Mouse (Mus musculus) neural tube, embryonic 12.5 days (tissue): Measurements from ENCODE around the gene Sdhaf1. TPM values are rescaled to one million over a fixed set of nuclear protein-coding genes. Genes with fewer than 3 reads are reported as not detected.

Experiments
- ATAC-seq: fragments of 200-750 bp; cut with Nextera tagmentation; 2 replicates; pipeline ENCODE4 v1.8.0; 2017; ENCODE audit warnings: low read depth, mild to moderate bottlenecking, moderate TSS enrichment, moderate library complexity; ENCODE audit not compliant: low FRiP score
- H3K27ac ChIP-seq: fragments of 300-500 bp; sonication (generic); 2 replicates; pipeline ENCODE4 v1.5.1; 2016
- H3K27me3 ChIP-seq: fragments of 300-500 bp; sonication (generic); replicated peaks from 2 replicates; pipeline ENCODE4 v1.6.1; 2016; ENCODE audit warnings: mild to moderate bottlenecking
- H3K36me3 ChIP-seq: fragments of 300-500 bp; sonication (generic); 2 replicates; pipeline ENCODE4 v1.6.1; 2016; ENCODE audit warnings: mild to moderate bottlenecking
- H3K4me1 ChIP-seq: fragments of 300-500 bp; sonication (generic); 2 replicates; pipeline ENCODE4 v1.6.1; 2016
- H3K4me2 ChIP-seq: fragments of 300-500 bp; sonication (generic); replicated peaks from 2 replicates; pipeline ENCODE4 v1.6.1; 2016; ENCODE audit warnings: mild to moderate bottlenecking
- H3K4me3 ChIP-seq: fragments of 300-500 bp; sonication (generic); 2 replicates; pipeline ENCODE4 v1.5.1; 2016
- H3K9ac ChIP-seq: fragments of 300-500 bp; sonication (generic); 2 replicates; pipeline ENCODE4 v1.6.1; 2016; ENCODE audit warnings: mild to moderate bottlenecking
- H3K9me3 ChIP-seq: fragments of 300-500 bp; sonication (generic); 2 replicates; pipeline ENCODE4 v1.6.1; 2016; ENCODE audit warnings: mild to moderate bottlenecking
- WGBS: fragments of 180-500 bp; shearing (Covaris S2); methylation state at CpG from one replicate; pipeline ENCODE4 v1.1.7; 2016; 5-methylcytosine and 5-hydroxymethylcytosine counted together
- polyA plus RNA-seq: library from polyadenylated mRNA; unstranded; fragments of >200 nt; fragmentation: Nextera tagmentation; extraction: Ambion mirVana; gene quantifications from 2 replicates; pipeline ENCODE4 v1.2.1, GENCODE M21; 2016

Sdhaf1 gene
- polyA plus RNA-seq, 1 experiment from 2014 or later, result 25.9 TPM

GRCm38 (mm10) chr7:30288046-30288445 is 35.6 kb downstream of the Sdhaf1 start:
- Histone ChIP-seq H3K4me2 (no peak overlapping the region), H3K4me3 (no peak overlapping the region), H3K27ac (no peak overlapping the region), H3K9ac (no peak overlapping the region), H3K36me3 (no peaks in the 10 kb centered on the region), H3K4me1 (peaks cover 18% of the 10 kb centered on the region), H3K27me3 (no peaks in the 10 kb centered on the region), H3K9me3 (no peaks in the 10 kb centered on the region)
- ATAC-seq, result no peak
- 78% methylated on average over 6 of the region's 6 CpGs for WGBS

- no peak for ATAC-seq
- Histone ChIP-seq H3K9ac (no peak overlapping the region), H3K4me1 (peaks cover 8% of the 10 kb centered on the region), H3K27ac (no peak overlapping the region), H3K4me2 (no peak overlapping the region), H3K9me3 (no peaks in the 10 kb centered on the region), H3K4me3 (no peak overlapping the region), H3K36me3 (no peaks in the 10 kb centered on the region), H3K27me3 (no peaks in the 10 kb centered on the region)
- 64% methylated on average over 8 of the region's 8 CpGs for WGBS
Observed at GRCm38 (mm10) chr7:30286701-30287410, 36.8 kb downstream of the Sdhaf1 start.

- Histone ChIP-seq H3K27ac (no peak overlapping the region), H3K36me3 (no peaks in the 10 kb centered on the region), H3K9me3 (no peaks in the 10 kb centered on the region), H3K9ac (no peak overlapping the region), H3K4me2 (no peak overlapping the region), H3K4me3 (no peak overlapping the region), H3K27me3 (no peaks in the 10 kb centered on the region), H3K4me1 (peaks cover 6% of the 10 kb centered on the region; the same call in 1 of the 2 replicates)
- ATAC-seq, result no peak
- 81% methylated on average over 7 of the region's 7 CpGs for WGBS
Observed at GRCm38 (mm10) chr7:30282740-30283139, 41.0 kb downstream of the Sdhaf1 start.

- 85% methylated on average over 4 of the region's 4 CpGs for WGBS
- H3K36me3 ChIP-seq, result no peaks in the 10 kb centered on the region; the same call in 1 of the 2 replicates
- peak overlapping the region; percentile 92 for H3K4me2 ChIP-seq
- H3K27me3 ChIP-seq, result no peaks in the 10 kb centered on the region
- H3K9me3 ChIP-seq, result no peaks in the 10 kb centered on the region
- no peak for ATAC-seq
- no peak overlapping the region for H3K4me3 ChIP-seq
- no peak overlapping the region for H3K9ac ChIP-seq
- no peak overlapping the region for H3K27ac ChIP-seq
- peaks cover 6% of the 10 kb centered on the region; the same call in 1 of the 2 replicates for H3K4me1 ChIP-seq
Observed at GRCm38 (mm10) chr7:30281522-30281921, 42.2 kb downstream of the Sdhaf1 start.

- Histone ChIP-seq H3K9ac (peak overlapping the region; percentile 51), H3K4me2 (peak overlapping the region; percentile 92), H3K36me3 (no peaks in the 10 kb centered on the region; the same call in 1 of the 2 replicates), H3K9me3 (no peaks in the 10 kb centered on the region), H3K4me1 (peaks cover 6% of the 10 kb centered on the region; the same call in 1 of the 2 replicates), H3K27me3 (no peaks in the 10 kb centered on the region), H3K27ac (peak overlapping the region; percentile 85), H3K4me3 (peak overlapping the region; percentile 66)
- WGBS, result under 1% methylated on average over 20 of the region's 20 CpGs
- peak; percentile 91 for ATAC-seq
Observed at GRCm38 (mm10) chr7:30280670-30281138, 43.0 kb downstream of the Sdhaf1 start.

GRCm38 (mm10) chr7:30279951-30280669 is 43.6 kb downstream of the Sdhaf1 start, which contains the start of the genes Thap8 and Wdr62:
Thap8 (plus strand) TSS chr7:30280094.
Wdr62 (minus strand) TSS chr7:30280419.
- Histone ChIP-seq H3K4me3 (peak within 1 kb of the TSS; percentile 66), H3K27ac (peak within 1 kb of the TSS; percentile 85), H3K4me2 (peak within 1 kb of the TSS; percentile 92), H3K27me3 (no peaks in the 10 kb centered on the region), H3K9ac (peak within 1 kb of the TSS; percentile 56), H3K9me3 (no peaks in the 10 kb centered on the region), H3K4me1 (peaks cover 6% of the 10 kb centered on the region; the same call in 1 of the 2 replicates), H3K36me3 (no peaks in the 10 kb centered on the region; the same call in 1 of the 2 replicates)
- peak; percentile 96 for ATAC-seq
- under 1% methylated on average over 49 of the region's 49 CpGs for WGBS

GRCm38 (mm10) chr7:30279536-30279935 is 44.2 kb downstream of the Sdhaf1 start:
- H3K9me3 ChIP-seq, result no peaks in the 10 kb centered on the region
- H3K4me3 ChIP-seq, result peak overlapping the region; percentile 66
- H3K27ac ChIP-seq, result no peak overlapping the region
- under 1% methylated on average over 6 of the region's 6 CpGs for WGBS
- H3K36me3 ChIP-seq, result no peaks in the 10 kb centered on the region; the same call in 1 of the 2 replicates
- H3K4me2 ChIP-seq, result peak overlapping the region; percentile 92
- H3K27me3 ChIP-seq, result no peaks in the 10 kb centered on the region
- ATAC-seq, result no peak
- H3K4me1 ChIP-seq, result peaks cover 6% of the 10 kb centered on the region; the same call in 1 of the 2 replicates
- H3K9ac ChIP-seq, result no peak overlapping the region

- no peak overlapping the region for H3K4me3 ChIP-seq
- no peak overlapping the region for H3K27ac ChIP-seq
- no peak for ATAC-seq
- H3K9me3 ChIP-seq, result no peaks in the 10 kb centered on the region
- no peak overlapping the region for H3K9ac ChIP-seq
- no peaks in the 10 kb centered on the region; the same call in 1 of the 2 replicates for H3K36me3 ChIP-seq
- peaks cover 6% of the 10 kb centered on the region; the same call in 1 of the 2 replicates for H3K4me1 ChIP-seq
- peak overlapping the region; percentile 92 for H3K4me2 ChIP-seq
- no peaks in the 10 kb centered on the region for H3K27me3 ChIP-seq
- WGBS, result 55% methylated on average over 2 of the region's 2 CpGs
Observed at GRCm38 (mm10) chr7:30278911-30279310, 44.8 kb downstream of the Sdhaf1 start.

- Histone ChIP-seq H3K9me3 (no peaks in the 10 kb centered on the region), H3K4me1 (peaks cover 3% of the 10 kb centered on the region; the same call in 1 of the 2 replicates), H3K27me3 (no peaks in the 10 kb centered on the region), H3K4me2 (no peak overlapping the region), H3K9ac (no peak overlapping the region), H3K27ac (no peak overlapping the region), H3K36me3 (peaks cover 15% of the 10 kb centered on the region), H3K4me3 (no peak overlapping the region)
- WGBS, result 82% methylated on average over 6 of the region's 6 CpGs
- no peak for ATAC-seq
Observed at GRCm38 (mm10) chr7:30274383-30274782, 49.3 kb downstream of the Sdhaf1 start.

Other genes starting within 250 kb of the Sdhaf1 start
- gene Gm26920, start 233.5 kb downstream of the Sdhaf1 start, polyA plus RNA-seq, result 1.4 and 3.1 TPM in 2 replicates
- gene Zfp566, start 233.4 kb downstream of the Sdhaf1 start, polyA plus RNA-seq, result 14.2 and 16.0 TPM in 2 replicates
- gene Zfp260, start 229.1 kb downstream of the Sdhaf1 start, polyA plus RNA-seq, result 107 and 116 TPM in 2 replicates
- gene Zfp382, start 202.0 kb downstream of the Sdhaf1 start, polyA plus RNA-seq, result 11.5 and 12.3 TPM in 2 replicates
- 14.6 and 15.6 TPM in 2 replicates for gene Zfp146, start 154.1 kb downstream of the Sdhaf1 start, polyA plus RNA-seq
- gene Cox7a1, start 139.8 kb downstream of the Sdhaf1 start, polyA plus RNA-seq, result 2.9 and 5.8 TPM in 2 replicates
- gene Capns1, start 125.1 kb downstream of the Sdhaf1 start, polyA plus RNA-seq, result 73.3 and 78.3 TPM in 2 replicates
- 156 and 166 TPM in 2 replicates for gene Polr2i, start 91.9 kb downstream of the Sdhaf1 start, polyA plus RNA-seq
- 292 and 299 TPM in 2 replicates for gene Tbcb, start 91.6 kb downstream of the Sdhaf1 start, polyA plus RNA-seq
- not detected in 2 replicates for gene Ovol3, start 88.2 kb downstream of the Sdhaf1 start, polyA plus RNA-seq
- gene Thap8, start 43.8 kb downstream of the Sdhaf1 start, polyA plus RNA-seq, result 0.52 and 0.78 TPM in 2 replicates
- gene Wdr62, start 43.5 kb downstream of the Sdhaf1 start, polyA plus RNA-seq, result 6.6 and 9.7 TPM in 2 replicates
- 74.3 and 87.2 TPM in 2 replicates for gene Clip3, start 32.2 kb downstream of the Sdhaf1 start, polyA plus RNA-seq
- 93.4 and 95.9 TPM in 2 replicates for gene Alkbh6, start 15.2 kb downstream of the Sdhaf1 start, polyA plus RNA-seq
- gene Syne4, start 9.1 kb downstream of the Sdhaf1 start, polyA plus RNA-seq, result 21.8 and 24.3 TPM in 2 replicates
- not detected in 2 replicates for gene E130208F15Rik, start 2.2 kb downstream of the Sdhaf1 start, polyA plus RNA-seq
- gene Lrfn3, start 38.9 kb upstream of the Sdhaf1 start, polyA plus RNA-seq, result 10.7 and 11.1 TPM in 2 replicates
- gene Tyrobp, start 89.9 kb upstream of the Sdhaf1 start, polyA plus RNA-seq, result 22.6 and 23.2 TPM in 2 replicates
- 0.72 and 1.2 TPM in 2 replicates for gene Hcst, start 96.0 kb upstream of the Sdhaf1 start, polyA plus RNA-seq
- 1.4 and 2.1 TPM in 2 replicates for gene Nfkbid, start 97.8 kb upstream of the Sdhaf1 start, polyA plus RNA-seq
- 368 and 386 TPM in 2 replicates for gene Aplp1, start 121.6 kb upstream of the Sdhaf1 start, polyA plus RNA-seq
- 13.5 and 14.6 TPM in 2 replicates for gene Kirrel2, start 133.8 kb upstream of the Sdhaf1 start, polyA plus RNA-seq
- gene Nphs1, start 134.4 kb upstream of the Sdhaf1 start, polyA plus RNA-seq, result 2.0 and 3.3 TPM in 2 replicates
- gene Prodh2, start 169.7 kb upstream of the Sdhaf1 start, polyA plus RNA-seq, result not detected in 2 replicates
- gene Arhgap33, start 211.2 kb upstream of the Sdhaf1 start, polyA plus RNA-seq, result 78.3 and 90.0 TPM in 2 replicates
- gene Hspb6, start 228.3 kb upstream of the Sdhaf1 start, polyA plus RNA-seq, result 5.4 and 6.0 TPM in 2 replicates
- 9.7 and 11.0 TPM in 2 replicates for gene Proser3, start 228.4 kb upstream of the Sdhaf1 start, polyA plus RNA-seq
- 52.8 and 53.4 TPM in 2 replicates for gene Lin37, start 235.9 kb upstream of the Sdhaf1 start, polyA plus RNA-seq
- 83.8 and 87.9 TPM in 2 replicates for gene U2af1l4, start 239.4 kb upstream of the Sdhaf1 start, polyA plus RNA-seq
- 16.2 and 17.1 TPM in 2 replicates for gene Gm49396, start 239.4 kb upstream of the Sdhaf1 start, polyA plus RNA-seq
- 137 and 143 TPM in 2 replicates for gene Psenen, start 239.7 kb upstream of the Sdhaf1 start, polyA plus RNA-seq
- 4.1 and 5.7 TPM in 2 replicates for gene Igflr1, start 241.5 kb upstream of the Sdhaf1 start, polyA plus RNA-seq